Comparison of ENCODE assay signal across 8 mouse cellular contexts in genomic region chr4:142144096-142144495, GRCm38 (mm10). TPM values are rescaled to one million over a fixed set of nuclear protein-coding genes. Genes with fewer than 3 reads are reported as not detected.
A peak's percentile ranks its signal among the peaks of the same experiment; 100 is the strongest.
DNase-seq lines count a peak whose midpoint lies in the region; ATAC-seq lines count a peak whose summit lies in the region.

No protein-coding gene starts in this region.

- peak; percentile 59 to 77 for DNase-seq in heart, postnatal 10 days
- no peak for DNase-seq in heart, adult 11 months
- peak; percentile 41 for DNase-seq in thymus, postnatal 0 days (ENCODE audit: low spot score)
- no peak for DNase-seq in thymus, postnatal 36 days
- DNase-seq in heart, postnatal 36 days, result peak; percentile 41 to 57
- DNase-seq in thymus, postnatal 4 days, result peak; percentile 28
- DNase-seq in neural tube, embryonic 10.5 days (ENCODE audit: extremely low spot score, low spot score), result no peak

- intact Hi-C loops in heart, postnatal 10 days (cut with DNase I), result loop anchor here (2.0 kb wide), 1 partner anchor 139 kb away; no protein-coding TSS in a partner anchor
- intact Hi-C loops in heart, postnatal 36 days (cut with DNase I), result loop anchor here (1.0 kb wide), 3 partner anchors 31 to 139 kb away; no protein-coding TSS in a partner anchor

- no peak for ATAC-seq in activated CD4-positive, CD25-positive, alpha-beta regulatory T cell, adult 4 months

RNA-seq across cellular contexts. Expression of gene Tmem51, which starts 60.0 kb away (rescaled TPM):
- total RNA-seq in heart, postnatal 10 days (2021), result 10 to 100 TPM; 23.2 to 26.9 TPM
- 13.4 and 14.8 TPM in 2 replicates for polyA plus RNA-seq in thymus, postnatal 0 days (2015; fragmentation: Nextera tagmentation; extraction: Ambion mirVana)
- total RNA-seq in heart, postnatal 36 days (2021), result 1 to 10 TPM; 5.1 to 5.2 TPM
- polyA plus RNA-seq in activated CD4-positive, CD25-positive, alpha-beta regulatory T cell, adult 4 months (2017; shearing (Covaris generic)), result 1 to 10 TPM in 1 of 2 experiments, under 1 TPM in 1; 0.24 to 1.5 TPM

Comparison
In these comparisons a context has a peak if more than half of its experiments do, and no peak if none do; other contexts are left out.
1. DNase-seq: peak in heart, postnatal 10 days (2 of 2), thymus, postnatal 0 days (single experiment), heart, postnatal 36 days (2 of 2) and thymus, postnatal 4 days (single experiment); none in heart, adult 11 months (single experiment), thymus, postnatal 36 days (0 of 2) and neural tube, embryonic 10.5 days (single experiment).